Mouse (Mus musculus): ENCODE results near the gene Six5. TPM values are rescaled to one million over a fixed set of nuclear protein-coding genes. Genes with fewer than 3 reads are reported as not detected.

Six5 gene
- polyA plus RNA-seq, 1 experiment from 2014 or later: 4.3 TPM

DNA sequence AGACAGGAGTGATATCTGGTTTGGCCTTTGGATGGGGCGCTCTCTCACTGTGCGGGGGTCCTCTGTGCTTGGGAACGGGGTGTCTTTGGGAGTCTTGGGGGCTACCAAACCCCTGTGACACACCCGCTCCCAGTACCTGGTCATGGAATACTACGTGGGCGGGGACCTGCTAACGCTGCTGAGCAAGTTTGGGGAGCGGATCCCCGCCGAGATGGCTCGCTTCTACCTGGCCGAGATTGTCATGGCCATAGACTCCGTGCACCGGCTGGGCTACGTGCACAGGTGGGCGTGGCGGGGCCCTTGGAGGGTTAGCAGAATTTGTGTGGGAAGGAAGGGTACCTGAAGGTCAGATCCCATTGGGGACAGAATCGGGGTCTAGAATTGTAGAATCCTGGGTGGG, 7.6 kb upstream of the Six5 start:
- no peak overlapping the region for H3K9ac ChIP-seq (ENCODE audit: low read depth, low read length)
- no peak for DNase-seq (ENCODE audit: low spot score)
- H3K9me3 ChIP-seq (ENCODE audit: control insufficient read depth, low read length): no peaks in the 10 kb centered on the region
- no peak for ATAC-seq (replicated peaks; ENCODE audit: low FRiP score)
- H3K4me3 ChIP-seq (ENCODE audit: low read depth, low read length): 0 out of 2 replicates have a peak overlapping the region, but pooled peaks have one; percentile 24
- H3K27me3 ChIP-seq (replicated peaks; ENCODE audit: control insufficient read depth, insufficient read depth, low read length): peaks cover 46% of the 10 kb centered on the region
- peaks cover 19% of the 10 kb centered on the region for H3K36me3 ChIP-seq (ENCODE audit: control insufficient read depth, insufficient read depth, low read length)
- peak overlapping the region; percentile 60; the same call in 1 of the 2 replicates for H3K4me2 ChIP-seq
- no peak overlapping the region for H3K27ac ChIP-seq (ENCODE audit: low read depth, low read length)
- WGBS: 59% methylated on average over 18 of the region's 18 CpGs
- peaks cover 39% of the 10 kb centered on the region for H3K4me1 ChIP-seq (replicated peaks; ENCODE audit: control insufficient read depth, insufficient read depth, low read length)

DNA sequence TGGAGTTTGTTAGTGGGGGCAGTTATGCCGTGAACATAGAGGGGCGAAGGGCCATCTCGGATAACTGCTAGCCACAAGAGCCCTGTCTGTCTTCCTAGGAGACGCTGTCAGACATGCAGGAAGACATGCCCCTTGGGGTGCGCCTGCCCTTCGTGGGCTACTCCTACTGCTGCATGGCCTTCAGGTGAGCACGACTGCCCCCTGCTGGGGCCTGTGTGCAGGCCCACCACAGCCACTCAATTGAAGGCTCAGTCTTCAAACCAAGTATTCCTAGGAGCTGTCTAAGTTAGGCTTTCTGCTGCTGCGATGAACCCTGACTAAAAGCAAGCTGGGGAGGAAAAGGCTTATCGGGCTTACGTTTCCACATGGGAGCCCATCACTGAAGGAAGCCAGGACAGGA, 5.6 kb upstream of the Six5 start:
- no peak overlapping the region for H3K9ac ChIP-seq (ENCODE audit: low read depth, low read length)
- H3K4me3 ChIP-seq (ENCODE audit: low read depth, low read length): no peak overlapping the region
- DNase-seq (ENCODE audit: low spot score) (peak; percentile 69), ATAC-seq (replicated peaks; ENCODE audit: low FRiP score) (no peak)
- 31% methylated on average over 10 of the region's 10 CpGs for WGBS
- no peaks in the 10 kb centered on the region for H3K9me3 ChIP-seq (ENCODE audit: control insufficient read depth, low read length)
- no peak overlapping the region for H3K27ac ChIP-seq (ENCODE audit: low read depth, low read length)
- peaks cover 8% of the 10 kb centered on the region; the same call in 1 of the 2 replicates for H3K36me3 ChIP-seq (ENCODE audit: control insufficient read depth, insufficient read depth, low read length)
- H3K4me2 ChIP-seq: no peak overlapping the region
- H3K4me1 ChIP-seq (replicated peaks; ENCODE audit: control insufficient read depth, insufficient read depth, low read length): peaks cover 39% of the 10 kb centered on the region
- peaks cover 49% of the 10 kb centered on the region for H3K27me3 ChIP-seq (replicated peaks; ENCODE audit: control insufficient read depth, insufficient read depth, low read length)

DNA sequence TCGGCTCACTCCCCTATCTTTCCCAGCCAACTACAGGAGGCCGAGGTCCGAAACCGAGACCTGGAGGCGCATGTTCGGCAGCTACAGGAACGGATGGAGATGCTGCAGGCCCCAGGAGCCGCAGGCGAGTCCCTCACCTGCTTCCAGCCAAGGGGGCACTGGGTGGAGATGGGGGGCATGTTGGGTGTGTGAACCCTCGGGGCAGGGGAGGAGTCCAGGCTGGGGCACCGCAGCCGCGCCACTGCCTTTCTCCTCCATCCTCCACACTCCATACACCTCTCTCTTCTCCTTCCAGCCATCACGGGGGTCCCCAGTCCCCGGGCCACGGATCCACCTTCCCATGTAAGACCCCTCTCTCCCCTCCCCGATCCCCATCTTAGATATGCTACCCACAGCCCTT, 2.5 kb upstream of the Six5 start:
- Histone ChIP-seq H3K27me3 (replicated peaks; ENCODE audit: control insufficient read depth, insufficient read depth, low read length) (peaks cover 63% of the 10 kb centered on the region), H3K4me1 (replicated peaks; ENCODE audit: control insufficient read depth, insufficient read depth, low read length) (peaks cover 32% of the 10 kb centered on the region), H3K4me2 (peak overlapping the region; percentile 95), H3K36me3 (ENCODE audit: control insufficient read depth, insufficient read depth, low read length) (peaks cover 10% of the 10 kb centered on the region; the same call in 1 of the 2 replicates), H3K9me3 (ENCODE audit: control insufficient read depth, low read length) (no peaks in the 10 kb centered on the region), H3K9ac (ENCODE audit: low read depth, low read length) (no peak overlapping the region), H3K4me3 (ENCODE audit: low read depth, low read length) (peak overlapping the region; percentile 66), H3K27ac (ENCODE audit: low read depth, low read length) (no peak overlapping the region)
- DNase-seq (ENCODE audit: low spot score) (no peak), ATAC-seq (replicated peaks; ENCODE audit: low FRiP score) (no peak)
- WGBS: 28% methylated on average over 17 of the region's 17 CpGs

DNA sequence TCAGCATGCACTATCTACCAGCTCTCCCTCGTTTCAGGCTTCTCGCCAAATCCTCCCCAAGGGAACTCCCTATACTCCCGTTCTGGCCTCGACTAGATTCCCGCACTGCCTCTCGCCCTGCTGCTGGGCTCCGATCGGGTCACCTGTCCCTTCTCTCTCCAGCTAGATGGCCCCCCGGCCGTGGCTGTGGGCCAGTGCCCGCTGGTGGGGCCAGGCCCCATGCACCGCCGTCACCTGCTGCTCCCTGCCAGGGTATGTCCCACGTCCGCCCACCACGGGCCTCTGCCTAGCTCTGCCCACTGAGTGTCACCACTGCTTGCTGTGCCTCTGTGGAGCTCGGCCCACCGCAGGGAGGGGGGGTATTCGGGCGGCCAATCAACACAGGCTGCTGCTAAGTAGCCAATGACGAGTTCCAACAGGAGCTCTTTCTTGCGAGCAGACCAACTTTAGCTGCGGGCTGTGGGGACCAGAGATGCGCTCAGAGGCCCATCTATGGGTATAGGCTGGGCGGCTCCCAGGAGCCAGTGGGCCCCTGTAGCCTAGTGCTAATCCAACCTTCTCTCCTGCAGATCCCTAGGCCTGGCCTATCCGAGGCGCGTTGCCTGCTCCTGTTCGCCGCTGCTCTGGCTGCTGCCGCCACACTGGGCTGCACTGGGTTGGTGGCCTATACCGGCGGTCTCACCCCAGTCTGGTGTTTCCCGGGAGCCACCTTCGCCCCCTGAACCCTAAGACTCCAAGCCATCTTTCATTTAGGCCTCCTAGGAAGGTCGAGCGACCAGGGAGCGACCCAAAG, 1.8 kb upstream of the Six5 start:
- 7% methylated on average over 38 of the region's 38 CpGs for WGBS
- peak overlapping the region; percentile 60; the same call in 1 of the 2 replicates for H3K27ac ChIP-seq (ENCODE audit: low read depth, low read length)
- peak overlapping the region; percentile 66 for H3K4me3 ChIP-seq (ENCODE audit: low read depth, low read length)
- peaks cover 63% of the 10 kb centered on the region for H3K27me3 ChIP-seq (replicated peaks; ENCODE audit: control insufficient read depth, insufficient read depth, low read length)
- peaks cover 38% of the 10 kb centered on the region for H3K4me1 ChIP-seq (replicated peaks; ENCODE audit: control insufficient read depth, insufficient read depth, low read length)
- peak overlapping the region; percentile 63 for H3K9ac ChIP-seq (ENCODE audit: low read depth, low read length)
- H3K36me3 ChIP-seq (ENCODE audit: control insufficient read depth, insufficient read depth, low read length): peaks cover 8% of the 10 kb centered on the region; the same call in 1 of the 2 replicates
- H3K9me3 ChIP-seq (ENCODE audit: control insufficient read depth, low read length): no peaks in the 10 kb centered on the region
- peak; percentile 72 for DNase-seq (ENCODE audit: low spot score)
- peak; percentile 37 for ATAC-seq (replicated peaks; ENCODE audit: low FRiP score)
- peak overlapping the region; percentile 95 for H3K4me2 ChIP-seq

DNA sequence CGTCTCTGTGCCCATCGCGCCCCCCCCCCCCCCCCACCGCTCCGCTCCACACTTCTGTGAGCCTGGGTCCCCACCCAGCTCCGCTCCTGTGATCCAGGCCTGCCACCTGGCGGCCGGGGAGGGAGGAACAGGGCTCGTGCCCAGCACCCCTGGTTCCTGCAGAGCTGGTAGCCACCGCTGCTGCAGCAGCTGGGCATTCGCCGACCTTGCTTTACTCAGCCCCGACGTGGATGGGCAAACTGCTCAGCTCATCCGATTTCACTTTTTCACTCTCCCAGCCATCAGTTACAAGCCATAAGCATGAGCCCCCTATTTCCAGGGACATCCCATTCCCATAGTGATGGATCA, 1.2 kb upstream of the Six5 start:
- Histone ChIP-seq H3K4me1 (replicated peaks; ENCODE audit: control insufficient read depth, insufficient read depth, low read length) (peaks cover 38% of the 10 kb centered on the region), H3K9me3 (ENCODE audit: control insufficient read depth, low read length) (no peaks in the 10 kb centered on the region), H3K27ac (ENCODE audit: low read depth, low read length) (peak overlapping the region; percentile 60; the same call in 1 of the 2 replicates), H3K27me3 (replicated peaks; ENCODE audit: control insufficient read depth, insufficient read depth, low read length) (peaks cover 65% of the 10 kb centered on the region), H3K4me2 (peak overlapping the region; percentile 95), H3K4me3 (ENCODE audit: low read depth, low read length) (peak overlapping the region; percentile 66), H3K36me3 (ENCODE audit: control insufficient read depth, insufficient read depth, low read length) (peaks cover 8% of the 10 kb centered on the region; the same call in 1 of the 2 replicates), H3K9ac (ENCODE audit: low read depth, low read length) (peak overlapping the region; percentile 63)
- ATAC-seq (replicated peaks; ENCODE audit: low FRiP score) (peak; percentile 73), DNase-seq (ENCODE audit: low spot score) (peak; percentile 86)
- 2% methylated on average over 15 of the region's 15 CpGs for WGBS

DNA sequence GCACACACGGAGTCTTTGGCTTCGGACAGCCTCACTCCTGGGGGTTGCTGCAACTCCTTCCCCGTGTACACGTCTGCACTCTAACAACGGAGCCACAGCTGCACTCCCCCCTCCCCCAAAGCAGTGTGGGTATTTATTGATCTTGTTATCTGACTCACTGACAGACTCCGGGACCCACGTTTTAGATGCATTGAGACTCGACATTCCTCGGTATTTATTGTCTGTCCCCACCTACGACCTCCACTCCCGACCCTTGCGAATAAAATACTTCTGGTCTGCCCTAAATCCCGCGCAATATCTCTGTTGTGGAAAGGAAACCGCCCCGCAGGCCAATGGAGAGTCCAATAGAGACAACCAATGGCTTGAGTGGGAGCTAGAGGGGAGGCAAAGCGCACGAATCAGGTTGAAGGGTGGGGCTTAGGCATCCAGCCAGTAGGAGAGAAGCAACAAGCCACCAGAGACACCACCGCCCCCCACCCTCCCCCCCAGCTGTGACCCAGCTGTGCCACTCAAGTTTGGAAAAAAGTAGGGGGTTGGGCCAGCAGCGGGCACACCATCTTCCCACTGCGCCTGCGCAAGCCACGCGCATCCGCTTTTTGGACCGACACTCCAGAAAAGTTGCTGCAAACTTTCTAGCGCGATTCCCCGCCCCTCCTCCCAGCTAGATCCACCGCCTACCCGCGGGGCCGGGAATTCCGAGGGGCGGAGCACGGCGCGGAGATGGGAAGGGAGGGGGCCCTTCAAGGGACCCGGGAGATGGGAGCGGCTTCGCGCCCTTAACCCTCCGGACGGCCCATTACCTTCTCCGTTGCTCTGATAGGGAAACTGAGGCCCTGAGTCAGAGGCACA, 633 bp upstream of the Six5 start:
- Histone ChIP-seq H3K9ac (ENCODE audit: low read depth, low read length) (peak overlapping the region; percentile 76), H3K9me3 (ENCODE audit: control insufficient read depth, low read length) (no peaks in the 10 kb centered on the region), H3K4me1 (replicated peaks; ENCODE audit: control insufficient read depth, insufficient read depth, low read length) (peaks cover 35% of the 10 kb centered on the region), H3K4me2 (peak overlapping the region; percentile 95), H3K36me3 (ENCODE audit: control insufficient read depth, insufficient read depth, low read length) (peaks cover 8% of the 10 kb centered on the region; the same call in 1 of the 2 replicates), H3K4me3 (ENCODE audit: low read depth, low read length) (peak overlapping the region; percentile 66), H3K27me3 (replicated peaks; ENCODE audit: control insufficient read depth, insufficient read depth, low read length) (peaks cover 67% of the 10 kb centered on the region), H3K27ac (ENCODE audit: low read depth, low read length) (peak overlapping the region; percentile 83)
- ATAC-seq (replicated peaks; ENCODE audit: low FRiP score): peak; percentile 84
- DNase-seq (ENCODE audit: low spot score): peak; percentile 95
- under 1% methylated on average over 45 of the region's 45 CpGs for WGBS

DNA sequence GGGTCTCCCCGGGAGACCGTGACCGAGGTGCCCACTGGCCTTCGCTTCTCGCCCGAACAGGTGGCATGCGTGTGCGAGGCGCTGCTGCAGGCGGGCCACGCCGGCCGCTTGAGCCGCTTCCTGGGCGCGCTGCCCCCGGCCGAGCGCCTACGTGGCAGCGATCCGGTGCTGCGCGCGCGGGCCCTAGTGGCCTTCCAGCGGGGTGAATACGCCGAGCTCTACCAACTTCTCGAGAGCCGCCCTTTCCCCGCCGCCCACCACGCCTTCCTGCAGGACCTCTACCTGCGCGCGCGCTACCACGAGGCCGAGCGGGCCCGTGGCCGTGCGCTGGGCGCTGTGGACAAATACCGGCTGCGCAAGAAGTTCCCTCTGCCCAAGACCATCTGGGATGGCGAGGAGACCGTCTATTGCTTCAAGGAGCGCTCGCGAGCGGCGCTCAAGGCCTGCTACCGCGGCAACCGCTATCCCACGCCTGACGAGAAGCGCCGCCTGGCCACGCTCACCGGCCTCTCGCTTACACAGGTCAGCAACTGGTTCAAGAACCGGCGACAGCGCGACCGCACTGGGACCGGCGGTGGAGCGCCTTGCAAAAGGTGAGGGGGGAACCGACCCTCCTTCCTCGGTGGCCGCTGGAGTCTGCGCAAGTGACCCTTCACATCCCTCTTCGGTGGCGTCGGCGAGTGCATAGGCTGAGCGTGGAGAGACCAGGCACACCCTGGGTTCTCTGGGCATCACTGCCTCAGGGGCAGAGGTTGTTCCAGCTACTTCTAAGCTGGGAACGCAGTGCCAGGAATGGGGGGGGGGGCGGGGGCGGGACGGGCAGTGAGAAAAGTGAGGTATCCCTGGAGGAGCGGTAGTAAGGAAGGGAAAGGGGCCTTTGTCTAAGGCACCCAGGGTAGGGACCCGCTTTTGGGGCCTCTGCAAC, 694 bp downstream of the Six5 start:
- peaks cover 35% of the 10 kb centered on the region for H3K4me1 ChIP-seq (replicated peaks; ENCODE audit: control insufficient read depth, insufficient read depth, low read length)
- H3K27me3 ChIP-seq (replicated peaks; ENCODE audit: control insufficient read depth, insufficient read depth, low read length): peaks cover 70% of the 10 kb centered on the region
- H3K9me3 ChIP-seq (ENCODE audit: control insufficient read depth, low read length): no peaks in the 10 kb centered on the region
- peak overlapping the region; percentile 66 for H3K4me3 ChIP-seq (ENCODE audit: low read depth, low read length)
- H3K4me2 ChIP-seq: peak overlapping the region; percentile 95
- DNase-seq (ENCODE audit: low spot score) (no peak), ATAC-seq (replicated peaks; ENCODE audit: low FRiP score) (no peak)
- WGBS: under 1% methylated on average over 86 of the region's 87 CpGs
- peak overlapping the region; percentile 76 for H3K9ac ChIP-seq (ENCODE audit: low read depth, low read length)
- peaks cover 8% of the 10 kb centered on the region; the same call in 1 of the 2 replicates for H3K36me3 ChIP-seq (ENCODE audit: control insufficient read depth, insufficient read depth, low read length)
- H3K27ac ChIP-seq (ENCODE audit: low read depth, low read length): peak overlapping the region; percentile 83

DNA sequence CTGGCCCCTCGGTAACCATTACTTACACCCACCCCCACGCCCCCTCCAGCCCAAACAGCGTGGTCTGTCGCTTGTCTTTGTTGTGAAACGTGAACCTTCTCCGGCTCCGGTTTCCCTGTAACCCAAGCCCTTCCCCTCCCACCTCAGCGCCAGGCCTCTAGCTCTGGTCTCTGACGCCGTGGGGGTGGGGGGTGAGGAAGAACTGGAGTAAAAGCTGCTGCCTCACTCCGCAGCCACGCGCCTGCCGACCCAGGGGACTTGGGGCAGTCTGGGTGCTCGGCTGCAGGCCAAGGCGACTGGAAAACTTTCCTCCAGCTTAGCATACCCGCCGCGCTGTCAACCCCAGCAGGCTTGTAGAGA, 1.3 kb downstream of the Six5 start:
- Histone ChIP-seq H3K27ac (ENCODE audit: low read depth, low read length) (peak overlapping the region; percentile 83), H3K9me3 (ENCODE audit: control insufficient read depth, low read length) (no peaks in the 10 kb centered on the region), H3K4me3 (ENCODE audit: low read depth, low read length) (peak overlapping the region; percentile 66), H3K4me1 (replicated peaks; ENCODE audit: control insufficient read depth, insufficient read depth, low read length) (peaks cover 35% of the 10 kb centered on the region), H3K9ac (ENCODE audit: low read depth, low read length) (peak overlapping the region; percentile 76), H3K4me2 (peak overlapping the region; percentile 95), H3K27me3 (replicated peaks; ENCODE audit: control insufficient read depth, insufficient read depth, low read length) (peaks cover 67% of the 10 kb centered on the region), H3K36me3 (ENCODE audit: control insufficient read depth, insufficient read depth, low read length) (peaks cover 6% of the 10 kb centered on the region; the same call in 1 of the 2 replicates)
- ATAC-seq (replicated peaks; ENCODE audit: low FRiP score): no peak
- under 1% methylated on average over 19 of the region's 19 CpGs for WGBS
- peak; percentile 76 for DNase-seq (ENCODE audit: low spot score)

All from liver, embryonic 11.5 days (tissue).